Mouse (Mus musculus): ENCODE measurements around the gene Atxn7.
"Not testable (repeated sequence)": the region's sequence is repeated elsewhere in the genome, so short reads cannot be mapped to it uniquely, and the experiment has no call there.

Atxn7 gene

GRCm38 (mm10) chr14:13988397-13988796 is 27.2 kb downstream of the Atxn7 start:
- ATAC-seq (ENCODE audit: low TSS enrichment), result no peak

- no peak for ATAC-seq (ENCODE audit: low TSS enrichment)
Observed at GRCm38 (mm10) chr14:13990741-13991140, 29.5 kb downstream of the Atxn7 start.

GRCm38 (mm10) chr14:13995206-13996097 is 34.2 kb downstream of the Atxn7 start:
- ATAC-seq (ENCODE audit: low TSS enrichment), result peak; percentile 70

- no peak for ATAC-seq (ENCODE audit: low TSS enrichment)
Observed at GRCm38 (mm10) chr14:14002771-14003170, 41.5 kb downstream of the Atxn7 start.

GRCm38 (mm10) chr14:14009712-14010111 is 48.5 kb downstream of the Atxn7 start:
- no peak for ATAC-seq (ENCODE audit: low TSS enrichment)

GRCm38 (mm10) chr14:14012383-14013251 is 51.4 kb downstream of the Atxn7 start:
- peak; percentile 93 for ATAC-seq (ENCODE audit: low TSS enrichment)

GRCm38 (mm10) chr14:14013252-14013711 is 52.0 kb downstream of the Atxn7 start:
- ATAC-seq (ENCODE audit: low TSS enrichment), result peak; percentile 38; the same call in 1 of the 2 replicates

GRCm38 (mm10) chr14:14014636-14015375 is 53.6 kb downstream of the Atxn7 start:
- ATAC-seq (ENCODE audit: low TSS enrichment), result no peak

- ATAC-seq (ENCODE audit: low TSS enrichment), result peak; percentile 59; the same call in 1 of the 2 replicates
Observed at GRCm38 (mm10) chr14:14019155-14019894, 58.1 kb downstream of the Atxn7 start.

- no peak for ATAC-seq (ENCODE audit: low TSS enrichment)
Observed at GRCm38 (mm10) chr14:14021244-14021643, 60.0 kb downstream of the Atxn7 start.

- no peak for ATAC-seq (ENCODE audit: low TSS enrichment)
Observed at GRCm38 (mm10) chr14:14025870-14026269, 64.6 kb downstream of the Atxn7 start.

GRCm38 (mm10) chr14:14030621-14031020 is 69.4 kb downstream of the Atxn7 start:
- ATAC-seq (ENCODE audit: low TSS enrichment), result no peak

- peak; percentile 81 for ATAC-seq (ENCODE audit: low TSS enrichment)
Observed at GRCm38 (mm10) chr14:14032842-14033241, 71.6 kb downstream of the Atxn7 start.

- ATAC-seq (ENCODE audit: low TSS enrichment), result no peak
Observed at GRCm38 (mm10) chr14:14036352-14036751, 75.1 kb downstream of the Atxn7 start.

GRCm38 (mm10) chr14:14038233-14038632 is 77.0 kb downstream of the Atxn7 start:
- ATAC-seq (ENCODE audit: low TSS enrichment), result no peak

- ATAC-seq (ENCODE audit: low TSS enrichment), result peak; percentile 38; the same call in 1 of the 2 replicates
Observed at GRCm38 (mm10) chr14:14042336-14042735, 81.1 kb downstream of the Atxn7 start.

- ATAC-seq (ENCODE audit: low TSS enrichment), result peak; percentile 82
Observed at GRCm38 (mm10) chr14:14054386-14054785, 93.1 kb downstream of the Atxn7 start.

- not testable (repeated sequence) for ATAC-seq (ENCODE audit: low TSS enrichment)
Observed at GRCm38 (mm10) chr14:14059606-14060005, 98.4 kb downstream of the Atxn7 start.

GRCm38 (mm10) chr14:14062531-14063245 is 101.4 kb downstream of the Atxn7 start:
- no peak for ATAC-seq (ENCODE audit: low TSS enrichment)

- no peak for ATAC-seq (ENCODE audit: low TSS enrichment)
Observed at GRCm38 (mm10) chr14:14063382-14063781, 102.1 kb downstream of the Atxn7 start.
